Mouse (Mus musculus) kidney, postnatal 4 days (tissue): ENCODE results near the gene Cycs.
"Not testable (repeated sequence)": the region's sequence is repeated elsewhere in the genome, so short reads cannot be mapped to it uniquely, and the experiment has no call there.

Experiments used
- DNase-seq, 2 experiments: peaks; one replicate each; pipeline ENCODE4 v3.0.0; 2021; ENCODE audit warnings: mixed read lengths in 2 of 2

Gene Cycs

GRCm38 (mm10) chr6:50566141-50566996 is at the start of gene Cycs:
Cycs (minus strand) TSS chr6:50566538.
- DNase-seq, result peak; percentile 100

GRCm38 (mm10) chr6:50601620-50602019 is 35.3 kb upstream of the Cycs start:
- DNase-seq, result peak; percentile 57 to 65

GRCm38 (mm10) chr6:50598560-50598959 is 32.2 kb upstream of the Cycs start:
- peak; percentile 66 to 72 for DNase-seq

DNA sequence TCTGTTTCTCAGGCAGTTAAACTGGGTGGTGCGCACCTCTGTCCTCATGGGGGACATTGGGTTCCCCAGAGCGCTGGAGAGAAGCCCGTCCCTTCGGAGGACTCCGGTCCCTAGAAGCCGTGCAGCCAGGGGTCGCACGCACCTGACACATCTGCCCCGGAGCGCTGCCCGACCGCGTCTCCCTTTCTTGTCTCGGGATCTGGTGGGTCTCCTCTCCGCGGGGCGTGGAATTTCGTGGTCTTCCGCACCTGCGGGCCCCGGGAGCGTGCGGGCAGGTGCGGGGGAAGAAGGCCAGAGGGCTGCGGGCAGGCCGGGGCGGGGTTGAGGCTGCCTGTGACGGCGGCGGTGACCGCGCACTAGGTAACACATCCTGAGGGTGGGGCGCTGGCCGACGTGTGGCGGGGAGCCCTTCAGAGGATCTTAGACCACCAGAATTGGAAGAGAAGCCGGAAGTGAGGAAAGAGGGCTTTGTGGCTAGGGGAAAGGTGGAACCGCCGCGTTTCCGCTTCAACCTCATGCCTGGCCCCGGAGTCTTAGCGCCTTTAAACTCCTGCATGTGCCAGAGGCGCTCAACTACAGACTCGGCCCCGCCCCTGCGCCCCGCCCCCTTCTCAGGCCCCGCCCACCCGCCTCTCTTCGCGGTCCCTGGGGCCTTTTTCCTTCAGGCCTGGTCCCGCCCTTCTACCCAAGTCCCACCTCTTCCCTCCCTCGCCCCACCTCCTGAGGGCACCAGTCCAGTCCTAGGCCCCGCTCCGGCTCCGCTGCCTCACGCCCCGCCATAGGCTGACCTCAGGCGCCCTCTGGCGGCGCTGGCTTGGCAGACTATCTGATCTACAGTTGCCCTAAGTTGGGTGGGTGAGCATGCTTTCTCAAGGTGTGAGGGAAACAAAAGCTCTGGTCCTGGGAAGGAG is 30.2 kb upstream of the Cycs start, which contains the start of gene 4921507P07Rik:
Gene 4921507P07Rik, minus strand, starts transcription at position 332 of the 911 bp plus-strand sequence.
- peak; percentile 97 to 98 for DNase-seq

DNA sequence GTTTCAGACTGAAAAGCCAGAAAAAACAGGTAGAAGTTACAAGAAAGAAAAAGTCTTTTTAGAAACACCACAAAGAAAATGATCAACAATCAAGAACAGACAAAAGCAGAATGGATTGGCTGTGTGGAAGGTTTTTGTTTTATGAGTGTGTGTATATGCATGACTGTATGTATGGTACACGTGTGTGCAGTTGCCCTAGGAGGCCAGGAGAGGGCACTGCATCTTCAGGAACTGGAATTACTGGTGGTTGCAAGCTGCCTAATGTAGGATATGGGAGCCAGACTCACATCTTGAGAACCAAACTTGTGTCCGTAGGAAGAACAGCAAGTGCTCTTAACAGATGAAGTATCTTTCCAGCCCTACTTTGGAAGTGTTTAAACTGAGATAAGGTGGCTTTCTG is 28.0 kb upstream of the Cycs start:
- DNase-seq, result no peak

GRCm38 (mm10) chr6:50593334-50593845 is 27.1 kb upstream of the Cycs start:
- DNase-seq, result peak in 1 of 2 experiments; percentile 17

- DNase-seq, result no peak
Observed at GRCm38 (mm10) chr6:50590234-50590633, 23.9 kb upstream of the Cycs start.

DNA sequence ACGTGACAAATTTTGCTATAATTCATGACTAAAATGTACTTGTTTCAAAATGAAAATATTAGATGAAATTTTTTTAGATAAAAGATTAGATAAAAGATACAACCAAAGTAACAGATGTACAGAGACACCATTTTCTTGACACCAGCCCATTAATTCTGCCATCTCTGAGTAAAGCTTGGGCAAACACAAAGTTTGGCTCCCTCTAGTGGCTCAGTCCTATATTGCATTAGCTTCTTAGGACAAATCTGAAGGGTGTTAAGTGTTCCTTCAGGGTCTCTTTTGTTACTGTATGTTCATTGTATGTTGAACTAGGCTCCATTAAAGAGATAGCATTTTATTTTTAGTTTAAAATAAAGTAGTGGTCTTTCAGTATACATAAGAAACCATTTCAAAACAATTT is 21.9 kb upstream of the Cycs start:
- DNase-seq, result peak in 1 of 2 experiments; percentile 34

DNA sequence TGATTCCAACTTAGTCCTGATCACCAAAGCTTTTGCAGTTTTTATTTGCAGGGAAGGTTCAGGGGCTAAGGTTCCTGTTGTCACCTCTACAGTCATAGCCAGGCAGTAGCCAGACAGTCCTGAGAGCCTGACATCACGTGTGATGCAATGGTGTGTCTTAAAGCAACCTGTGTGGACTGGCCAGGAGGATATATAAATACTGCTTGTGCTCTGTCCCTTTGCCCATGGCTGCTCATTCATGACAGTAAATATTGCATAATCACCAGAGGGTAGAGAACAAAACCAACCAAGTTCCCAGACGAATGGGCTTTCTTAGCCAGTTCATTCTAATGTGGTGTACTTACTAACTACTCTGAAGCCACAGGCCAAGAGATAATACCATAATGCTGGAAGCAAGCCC is 21.1 kb upstream of the Cycs start:
- no peak for DNase-seq

- DNase-seq, result peak in 1 of 2 experiments; percentile 17
Observed at GRCm38 (mm10) chr6:50586316-50586715, 20.0 kb upstream of the Cycs start.

GRCm38 (mm10) chr6:50585733-50586132 is 19.4 kb upstream of the Cycs start:
- DNase-seq, result no peak

DNA sequence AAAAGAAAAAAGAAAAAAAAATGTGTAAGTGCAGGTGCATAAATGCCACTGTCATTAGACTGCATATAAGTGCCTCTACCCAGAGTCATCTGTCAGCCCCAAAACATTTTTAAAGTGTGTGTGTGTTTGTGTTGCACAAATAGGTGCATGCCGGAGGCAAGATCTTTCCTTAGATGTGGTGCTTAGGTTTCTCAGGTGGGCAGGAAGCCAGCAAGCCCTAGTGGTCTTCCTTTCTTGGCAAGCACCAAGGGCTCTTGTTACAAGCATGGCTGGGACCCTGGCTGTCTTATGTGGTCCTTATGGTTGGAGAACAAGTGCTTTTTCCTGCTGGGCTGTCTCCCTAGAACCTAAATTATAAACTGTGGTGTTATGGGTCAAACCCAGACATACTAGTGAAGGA is 5.3 kb upstream of the Cycs start:
- DNase-seq, result no peak

DNA sequence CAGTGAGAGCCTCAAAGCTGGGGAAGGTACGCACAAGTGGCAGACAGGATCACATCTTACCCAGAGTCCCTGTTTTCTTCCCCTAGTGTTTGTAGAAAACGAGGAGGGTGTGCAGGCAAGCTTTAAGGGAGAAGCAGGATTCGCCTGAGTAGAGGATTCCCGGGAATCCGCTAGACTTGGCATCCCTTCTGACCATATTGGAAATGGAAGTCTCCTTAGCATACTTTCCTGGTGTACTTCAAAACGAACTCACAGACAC is 588 bp upstream of the Cycs start:
- no peak for DNase-seq

- DNase-seq, result no peak
Observed at GRCm38 (mm10) chr6:50563651-50564050, 2.7 kb downstream of the Cycs start.

DNA sequence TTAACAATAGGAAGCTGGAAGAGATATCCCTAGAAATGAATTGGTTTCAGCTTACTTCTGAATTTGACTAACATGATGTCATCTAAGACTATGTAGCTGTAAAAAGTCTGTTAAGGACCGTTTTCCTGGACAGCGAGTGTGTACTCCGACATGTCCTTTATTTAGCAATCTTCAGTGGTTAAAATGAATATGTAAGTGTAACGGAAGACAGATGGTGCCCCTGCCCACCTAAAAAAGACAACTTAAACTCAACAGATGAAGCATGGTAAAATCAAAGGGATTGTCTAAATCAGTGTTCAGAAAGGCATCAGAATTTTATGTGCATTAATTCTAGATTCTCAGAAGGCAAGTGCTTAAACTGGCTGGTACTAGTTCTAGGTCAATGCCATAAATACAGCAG is 3.9 kb downstream of the Cycs start:
- no peak for DNase-seq

GRCm38 (mm10) chr6:50560776-50561175 is 5.6 kb downstream of the Cycs start:
- DNase-seq, result no peak

DNA sequence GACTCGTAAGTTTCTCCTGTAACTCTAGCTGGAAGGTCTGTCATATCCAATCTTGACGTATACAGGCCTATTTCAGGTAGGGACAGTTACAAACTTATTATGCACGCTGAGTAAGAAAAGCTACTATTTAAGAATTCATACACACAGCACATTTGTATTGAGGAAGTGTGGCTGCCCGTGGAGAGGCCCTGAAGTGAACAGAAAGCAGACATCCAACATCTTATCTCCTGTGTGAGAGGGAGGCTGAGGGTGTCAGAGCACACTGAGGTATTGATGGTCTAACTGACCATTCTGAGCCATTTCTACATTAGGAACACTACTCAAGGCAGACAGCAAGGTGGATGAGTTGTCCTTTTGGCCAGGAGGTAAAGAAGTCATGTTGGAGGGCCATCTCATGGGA is 7.5 kb downstream of the Cycs start:
- no peak for DNase-seq

DNA sequence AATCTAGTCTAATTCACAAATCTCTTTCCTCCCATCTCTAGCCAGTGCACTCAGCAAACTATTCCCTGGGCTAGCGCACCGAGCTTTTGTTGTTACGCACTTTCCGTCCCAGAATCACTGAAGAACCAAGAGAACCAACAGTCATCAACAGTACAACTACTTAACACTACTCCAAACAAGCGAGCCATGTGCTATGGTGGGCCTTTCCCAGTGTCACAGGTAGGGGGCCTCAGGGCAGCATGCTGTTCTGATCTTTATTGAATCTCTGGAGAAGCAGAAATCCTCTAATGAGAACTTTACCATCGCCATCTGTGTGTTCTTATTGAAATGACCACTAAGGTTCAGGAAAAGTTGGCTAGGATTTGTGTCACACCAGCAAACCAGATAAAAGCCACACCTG is 8.8 kb downstream of the Cycs start:
- peak in 1 of 2 experiments; percentile 24 for DNase-seq

DNA sequence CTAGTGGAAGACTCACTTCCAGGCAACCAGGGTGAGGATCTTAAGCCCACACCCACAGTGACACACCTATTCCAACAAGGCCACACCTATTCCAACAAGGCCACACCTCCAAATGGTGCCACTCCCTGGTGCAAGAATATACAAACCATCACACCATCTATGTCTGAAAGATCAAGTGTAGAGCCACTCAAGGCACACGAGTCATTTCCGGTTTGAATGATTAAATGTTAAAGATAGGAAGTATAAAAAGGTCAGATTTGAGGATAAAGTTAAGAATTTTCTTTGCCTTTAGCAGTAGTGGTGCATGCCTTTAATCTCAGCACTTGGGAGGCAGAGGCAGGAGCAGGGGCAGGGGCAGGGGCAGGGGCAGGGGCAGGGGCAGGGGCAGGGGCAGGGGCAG is 12.1 kb downstream of the Cycs start:
- DNase-seq, result not testable (repeated sequence)

DNA sequence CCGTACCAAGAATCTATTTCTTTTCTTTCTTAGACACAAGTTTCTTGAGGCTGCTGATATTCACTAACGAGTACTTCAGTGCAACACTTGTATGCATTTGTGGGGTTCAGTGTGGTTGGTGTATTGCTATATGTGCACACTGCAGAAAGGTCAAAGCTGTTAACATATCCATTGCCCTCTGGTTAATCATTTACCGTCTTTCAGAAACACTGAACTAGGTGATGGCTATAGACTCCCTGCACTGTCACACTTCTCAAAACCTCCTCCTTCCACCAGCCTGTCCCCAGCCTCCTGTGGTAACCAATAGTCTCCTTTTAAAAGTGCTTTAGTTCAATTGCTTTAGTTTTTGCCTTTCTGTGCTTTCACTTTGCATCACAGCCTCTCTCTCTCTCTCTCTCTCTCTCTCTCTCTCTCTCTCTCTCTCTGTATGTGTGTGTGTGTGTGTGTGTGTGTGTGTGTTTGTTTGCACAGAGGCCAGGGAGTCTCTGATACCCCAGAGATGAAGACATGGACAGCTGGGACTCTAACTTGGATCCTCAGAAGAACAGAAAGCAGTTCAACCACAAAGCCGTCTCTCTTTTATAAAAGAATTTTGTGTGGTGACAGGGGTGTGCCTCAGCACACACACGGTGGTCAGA is 13.3 kb downstream of the Cycs start:
- no peak for DNase-seq

DNA sequence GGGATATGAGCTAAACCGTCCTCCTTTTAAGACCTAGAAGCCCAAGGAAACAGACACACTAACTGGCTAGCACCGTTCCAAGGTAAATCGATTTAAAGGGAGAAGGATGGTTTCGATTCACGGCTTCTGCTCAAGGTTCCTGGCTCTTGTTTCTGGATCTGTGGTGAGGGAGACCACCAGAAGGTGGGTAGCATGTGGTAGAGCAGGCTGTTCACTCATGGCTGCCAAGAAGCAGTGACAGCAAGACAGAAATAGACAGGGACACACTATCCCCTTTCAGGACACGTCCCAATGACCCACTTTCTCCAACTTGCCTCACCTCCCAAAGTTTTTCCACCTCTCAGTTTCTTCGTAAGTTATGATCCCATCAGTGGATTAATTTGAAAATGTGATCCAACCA is 16.5 kb downstream of the Cycs start:
- no peak for DNase-seq

GRCm38 (mm10) chr6:50549051-50549450 is 17.3 kb downstream of the Cycs start:
- DNase-seq, result no peak

- peak; percentile 41 to 57 for DNase-seq
Observed at GRCm38 (mm10) chr6:50545412-50546043, 20.8 kb downstream of the Cycs start.
